Mouse (Mus musculus): ENCODE data around the gene Unc5b.
A peak's percentile ranks its signal among the peaks of the same experiment; 100 is the strongest.

The Unc5b gene

GRCm38 (mm10) chr10:60800295-60801167 lies 30.9 kb downstream of the Unc5b start:
- DNase-seq (ENCODE audit: low read depth): no peak

GRCm38 (mm10) chr10:60797682-60798422 lies 33.5 kb downstream of the Unc5b start:
- DNase-seq (ENCODE audit: low read depth): no peak

GRCm38 (mm10) chr10:60796474-60796873 lies 34.9 kb downstream of the Unc5b start:
- DNase-seq (ENCODE audit: low read depth): no peak

GRCm38 (mm10) chr10:60796028-60796427 lies 35.4 kb downstream of the Unc5b start:
- DNase-seq (ENCODE audit: low read depth): no peak

- DNase-seq (ENCODE audit: low read depth): no peak
Measured at GRCm38 (mm10) chr10:60794792-60795191, 36.6 kb downstream of the Unc5b start.

GRCm38 (mm10) chr10:60794374-60794773 lies 37.0 kb downstream of the Unc5b start:
- no peak for DNase-seq (ENCODE audit: low read depth)

- no peak for DNase-seq (ENCODE audit: low read depth)
Measured at GRCm38 (mm10) chr10:60792841-60793240, 38.5 kb downstream of the Unc5b start.

- no peak for DNase-seq (ENCODE audit: low read depth)
Measured at GRCm38 (mm10) chr10:60792365-60792764, 39.0 kb downstream of the Unc5b start.

- no peak for DNase-seq (ENCODE audit: low read depth)
Measured at GRCm38 (mm10) chr10:60790912-60791311, 40.5 kb downstream of the Unc5b start.

GRCm38 (mm10) chr10:60787303-60788074 lies 43.9 kb downstream of the Unc5b start:
- DNase-seq (ENCODE audit: low read depth): no peak

GRCm38 (mm10) chr10:60783608-60784007 lies 47.8 kb downstream of the Unc5b start:
- DNase-seq (ENCODE audit: low read depth): no peak

- peak; percentile 79 for DNase-seq (ENCODE audit: low read depth)
Measured at GRCm38 (mm10) chr10:60779628-60780027, 51.8 kb downstream of the Unc5b start.

- DNase-seq (ENCODE audit: low read depth): peak; percentile 40
Measured at GRCm38 (mm10) chr10:60778542-60778941, 52.8 kb downstream of the Unc5b start.

- DNase-seq (ENCODE audit: low read depth): peak; percentile 42
Measured at GRCm38 (mm10) chr10:60775473-60775872, 55.9 kb downstream of the Unc5b start.

- no peak for DNase-seq (ENCODE audit: low read depth)
Measured at GRCm38 (mm10) chr10:60774616-60775015, 56.8 kb downstream of the Unc5b start.

- DNase-seq (ENCODE audit: low read depth): no peak
Measured at GRCm38 (mm10) chr10:60770855-60771254, 60.5 kb downstream of the Unc5b start.

GRCm38 (mm10) chr10:60768614-60769013 lies 62.8 kb downstream of the Unc5b start:
- DNase-seq (ENCODE audit: low read depth): no peak

- DNase-seq (ENCODE audit: low read depth): no peak
Measured at GRCm38 (mm10) chr10:60767400-60767799, 64.0 kb downstream of the Unc5b start.

GRCm38 (mm10) chr10:60762126-60762525 lies 69.3 kb downstream of the Unc5b start:
- no peak for DNase-seq (ENCODE audit: low read depth)

GRCm38 (mm10) chr10:60760377-60760776 lies 71.0 kb downstream of the Unc5b start:
- peak; percentile 96 for DNase-seq (ENCODE audit: low read depth)

GRCm38 (mm10) chr10:60756992-60757391 lies 74.4 kb downstream of the Unc5b start:
- peak; percentile 77 for DNase-seq (ENCODE audit: low read depth)

GRCm38 (mm10) chr10:60756146-60756545 lies 75.2 kb downstream of the Unc5b start:
- DNase-seq (ENCODE audit: low read depth): peak; percentile 52

Measured in induced T-regulatory cell, adult 2 months (primary cell).